ENCODE assay signal across 9 mouse cellular contexts in the genomic region with DNA sequence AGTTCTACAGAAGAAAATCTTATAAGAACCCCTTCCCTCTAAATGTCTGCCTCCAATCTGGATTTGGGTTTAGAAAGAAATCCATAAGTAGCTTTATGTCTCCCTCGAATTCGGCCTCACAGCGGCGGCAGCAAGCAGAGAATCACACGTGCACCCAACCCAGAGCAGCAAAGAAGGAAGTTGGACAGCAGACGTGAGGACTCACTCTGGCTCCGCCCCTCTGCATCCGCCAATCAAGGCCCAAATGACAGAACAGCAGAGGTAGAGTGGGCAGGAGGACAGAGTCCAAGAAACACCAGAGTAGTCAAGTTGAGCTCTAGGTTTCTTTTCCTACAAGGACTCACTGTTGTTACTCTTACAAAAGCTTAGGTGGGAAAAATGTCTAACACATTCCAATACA. TPM values are rescaled to one million over a fixed set of nuclear protein-coding genes. Genes with fewer than 3 reads are reported as not detected.
DNase-seq lines count a peak whose midpoint lies in the region; TF ChIP-seq lines count a peak whose summit lies in the region.
"Had no signal": no experiment of that assay in that cellular context is flagged by ENCODE, and none has a peak within 500 bp of the region (broad histone marks: within the 10 kb centered on the region; RNA-seq: fewer than 3 reads in every experiment).

No protein-coding gene starts in this region.

- no peak overlapping the region for H3K4me3 ChIP-seq in cerebellum, adult 2 months (replicated peaks; ENCODE audit: insufficient read depth, low read depth, low read length)

- TF ChIP-seq POLR2A in cerebellum, adult 2 months (IDR thresholded peaks at IDR 0.05; ENCODE audit: borderline replicate concordance, insufficient read depth, low read length): no peak

- 42% methylated on average over 8 of the region's 8 CpGs for WGBS in cerebellum, adult 2 months

- DNase-seq in retina, postnatal 1 day: peak; percentile 39
- no peak for DNase-seq in retina, embryonic 14.5 days (ENCODE audit: low spot score)
- DNase-seq in kidney, adult 9 months: peak; percentile 81
- peak; percentile 58 to 63 for DNase-seq in lung, postnatal 4 days
- DNase-seq in thymus, postnatal 4 days: peak; percentile 66
- DNase-seq in frontal cortex, postnatal 36 days (ENCODE audit: low spot score in 2 of 2): no peak
- DNase-seq in cerebellum, adult 2 months: no peak
- no peak for DNase-seq in cerebellum, adult 11-12 months
- DNase-seq: adrenal gland, postnatal 25 days had no signal

- H3K4me1 ChIP-seq in cerebellum, adult 2 months (ENCODE audit: control insufficient read depth, insufficient read depth, low read length): peaks cover 6% of the 10 kb centered on the region

- no peak for TF ChIP-seq CTCF in cerebellum, adult 2 months (IDR thresholded peaks at IDR 0.05; ENCODE audit: borderline replicate concordance, insufficient read depth, low read depth, low read length)

- no peak overlapping the region for H3K27ac ChIP-seq in cerebellum, adult 2 months (ENCODE audit: insufficient read depth, low read length)

- H3K27me3 ChIP-seq in cerebellum, adult 2 months (ENCODE audit: control insufficient read depth, insufficient read depth, low read length): no peaks in the 10 kb centered on the region

RNA-seq across cellular contexts. Expression of a gene that starts 3.2 kb away (rescaled TPM):
- 27.3 and 28.5 TPM in 2 replicates for polyA plus RNA-seq in cerebellum, adult 2 months (2012; rRNA removed)

RNA-seq across cellular contexts. Expression of a gene that starts 3.9 kb away (rescaled TPM):
- polyA plus RNA-seq in cerebellum, adult 2 months (2012; rRNA removed): 0.11 and 0.14 TPM in 2 replicates

RNA-seq across cellular contexts. Expression of a gene that starts 46.4 kb away (rescaled TPM):
- 8.8 and 10.7 TPM in 2 replicates for polyA plus RNA-seq in cerebellum, adult 2 months (2012; rRNA removed)

Comparison
In these comparisons a context has a peak if more than half of its experiments do, and no peak if none do; other contexts are left out.
1. DNase-seq: peak in retina, postnatal 1 day (single experiment), kidney, adult 9 months (single experiment), lung, postnatal 4 days (2 of 2) and thymus, postnatal 4 days (single experiment); none in retina, embryonic 14.5 days (single experiment), frontal cortex, postnatal 36 days (0 of 2), cerebellum, adult 2 months (0 of 2) and cerebellum, adult 11-12 months (single experiment).